Mouse (Mus musculus) B cell, adult 2 months (primary cell): ENCODE results near the gene Uqcrq.

Source experiments
- DNase-seq, 2 experiments: peaks; one replicate each; pipeline ENCODE4 v3.0.0; 2022

Gene Uqcrq

GRCm38 (mm10) chr11:53393856-53394255 is 36.8 kb downstream of the Uqcrq start:
- no peak for DNase-seq

- no peak for DNase-seq
Observed at GRCm38 (mm10) chr11:53383758-53384428, 46.7 kb downstream of the Uqcrq start.

GRCm38 (mm10) chr11:53378918-53379317 is 51.7 kb downstream of the Uqcrq start:
- no peak for DNase-seq
